Mouse (Mus musculus): Measurements from ENCODE around the gene Tsnaxip1.

Gene Tsnaxip1

GRCm38 (mm10) chr8:105826861-105827848 lies at the start of gene Tsnaxip1, which contains the start of gene Ranbp10:
Tsnaxip1 (plus strand) TSS chr8:105827731.
Ranbp10 (minus strand) TSS chr8:105827350.
- peak; percentile 98 to 99 for DNase-seq

GRCm38 (mm10) chr8:105777833-105778232 lies 49.7 kb upstream of the Tsnaxip1 start:
- no peak for DNase-seq

- DNase-seq = no peak
Measured at GRCm38 (mm10) chr8:105780298-105780697, 47.2 kb upstream of the Tsnaxip1 start.

GRCm38 (mm10) chr8:105788241-105788640 lies 39.3 kb upstream of the Tsnaxip1 start:
- peak in 1 of 2 experiments; percentile 81 for DNase-seq

- no peak for DNase-seq
Measured at GRCm38 (mm10) chr8:105788927-105789326, 38.6 kb upstream of the Tsnaxip1 start.

GRCm38 (mm10) chr8:105789626-105790025 lies 37.9 kb upstream of the Tsnaxip1 start:
- DNase-seq = no peak

- peak; percentile 40 to 65 for DNase-seq
Measured at GRCm38 (mm10) chr8:105793331-105793730, 34.2 kb upstream of the Tsnaxip1 start.

- no peak for DNase-seq
Measured at GRCm38 (mm10) chr8:105794009-105794598, 33.4 kb upstream of the Tsnaxip1 start.

GRCm38 (mm10) chr8:105795785-105796184 lies 31.7 kb upstream of the Tsnaxip1 start:
- no peak for DNase-seq

GRCm38 (mm10) chr8:105798408-105798807 lies 29.1 kb upstream of the Tsnaxip1 start:
- no peak for DNase-seq

- peak; percentile 92 to 94 for DNase-seq
Measured at GRCm38 (mm10) chr8:105799091-105799812, 28.3 kb upstream of the Tsnaxip1 start.

GRCm38 (mm10) chr8:105801153-105801904 lies 26.2 kb upstream of the Tsnaxip1 start:
- DNase-seq = no peak

GRCm38 (mm10) chr8:105804797-105805196 lies 22.7 kb upstream of the Tsnaxip1 start:
- peak; percentile 66 to 89 for DNase-seq

GRCm38 (mm10) chr8:105805346-105805745 lies 22.2 kb upstream of the Tsnaxip1 start:
- no peak for DNase-seq

GRCm38 (mm10) chr8:105805964-105806363 lies 21.6 kb upstream of the Tsnaxip1 start:
- no peak for DNase-seq

- DNase-seq = peak; percentile 42 to 64
Measured at GRCm38 (mm10) chr8:105807766-105808165, 19.8 kb upstream of the Tsnaxip1 start.

GRCm38 (mm10) chr8:105808480-105808879 lies 19.1 kb upstream of the Tsnaxip1 start:
- peak; percentile 53 to 65 for DNase-seq

GRCm38 (mm10) chr8:105810245-105810786 lies 17.2 kb upstream of the Tsnaxip1 start:
- DNase-seq = no peak

- no peak for DNase-seq
Measured at GRCm38 (mm10) chr8:105811061-105811460, 16.5 kb upstream of the Tsnaxip1 start.

GRCm38 (mm10) chr8:105811543-105811942 lies 16.0 kb upstream of the Tsnaxip1 start:
- no peak for DNase-seq

- DNase-seq = peak; percentile 36 to 72
Measured at GRCm38 (mm10) chr8:105812511-105812910, 15.0 kb upstream of the Tsnaxip1 start.

- no peak for DNase-seq
Measured at GRCm38 (mm10) chr8:105813241-105813640, 14.3 kb upstream of the Tsnaxip1 start.

Data from kidney, postnatal 25 days (tissue).